Mouse (Mus musculus) gastrocnemius, postnatal 25 days (tissue): ENCODE measurements around the gene Gm5741. TPM values are rescaled to one million over a fixed set of nuclear protein-coding genes. Genes with fewer than 3 reads are reported as not detected.

ENCODE experiments used
- DNase-seq: peaks from one replicate; pipeline ENCODE4 v3.0.0; 2022
- microRNA-seq, 2 experiments: library from miRNA; unstranded; fragments of <30 nt; microRNA quantifications; one replicate each; pipeline ENCODE4 v1.2.0; 2021; ENCODE audit warnings: borderline replicate concordance in 2 of 2
- total RNA-seq, 2 experiments: library from RNA; stranded (reverse); gene quantifications; 1 replicate in 1 of 2; 2 replicates in 1 of 2; pipeline ENCODE4 v1.2.3; 2021

Gm5741 gene
- total RNA-seq, 2 experiments from 2014 or later, result not detected

DNA sequence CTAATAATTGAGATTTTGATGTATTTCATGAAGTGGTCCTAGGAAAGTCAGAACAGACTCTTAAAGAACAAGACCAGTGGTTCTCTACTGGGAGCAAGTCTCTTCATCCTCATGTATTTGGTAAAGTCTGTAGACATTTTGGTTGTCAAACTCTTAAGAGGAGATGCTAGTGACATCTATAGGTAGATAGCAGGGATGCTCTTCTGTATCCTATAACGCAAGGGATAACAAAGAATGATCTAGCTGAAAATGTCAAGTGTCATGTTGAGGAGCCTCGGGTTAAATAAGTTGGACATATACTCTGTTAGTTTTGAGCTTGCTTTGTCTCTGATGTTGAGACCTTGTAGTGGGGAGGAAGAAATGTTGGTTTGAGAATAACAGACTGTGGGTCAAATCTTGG, 39.9 kb downstream of the Gm5741 start:
- no peak for DNase-seq

DNA sequence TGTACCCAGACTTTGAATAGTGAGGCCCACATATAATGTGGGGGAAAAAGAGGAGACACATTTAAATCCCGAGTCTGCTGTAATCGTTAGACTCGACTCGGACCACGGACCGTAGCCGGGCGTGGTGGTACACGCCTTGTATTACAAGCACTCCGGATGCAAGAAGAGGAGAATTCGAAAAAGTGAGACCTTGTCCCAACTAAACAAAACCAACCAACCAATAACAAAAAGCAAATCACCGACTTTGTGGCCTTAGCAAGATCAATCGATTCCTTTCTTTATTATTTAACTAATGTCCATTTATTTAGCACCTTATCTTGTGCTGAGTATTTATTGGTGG, 40.3 kb downstream of the Gm5741 start:
- no peak for DNase-seq

DNA sequence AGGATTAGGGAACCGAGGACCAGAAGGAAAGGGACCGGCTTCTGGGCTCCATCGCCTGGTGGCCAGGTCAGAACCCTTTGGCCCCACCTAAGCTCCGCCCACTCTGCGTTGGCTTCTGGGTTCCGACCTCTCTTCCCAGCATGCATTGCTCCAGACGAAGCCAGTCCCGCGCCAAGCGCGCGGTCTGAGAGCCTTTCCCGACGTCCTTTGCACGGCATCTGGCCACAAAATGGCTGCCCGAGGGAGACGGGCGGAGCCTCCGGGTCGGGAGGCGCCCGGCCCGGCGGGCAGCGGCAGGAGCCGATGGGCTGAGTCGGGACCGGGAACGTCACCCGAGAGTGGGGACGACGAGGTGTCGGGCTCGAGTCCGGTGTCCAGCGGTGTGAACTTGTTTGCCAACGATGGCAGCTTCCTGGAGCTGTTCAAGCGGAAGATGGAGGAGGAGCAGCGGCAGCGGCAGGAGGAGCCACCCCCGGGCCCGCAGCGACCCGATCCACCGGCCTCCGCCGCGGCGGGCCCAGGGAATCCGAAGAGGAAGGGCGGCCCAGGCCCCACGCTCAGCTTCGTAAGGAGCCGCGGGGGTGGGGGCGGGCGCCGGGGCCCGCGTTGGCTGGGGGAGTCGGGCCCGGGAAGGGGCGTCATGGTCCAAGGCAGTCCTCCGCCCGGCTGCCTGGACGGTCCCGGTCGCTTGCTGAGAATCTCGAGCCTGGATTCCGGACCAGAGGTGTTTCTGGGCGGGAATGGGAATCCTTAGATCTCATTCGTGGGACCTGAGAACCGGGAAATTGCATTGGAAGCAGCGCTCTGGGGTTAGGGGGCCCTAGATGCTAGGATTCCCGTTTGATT, 40.9 kb downstream of the Gm5741 start, which contains the start of gene Trir:
Gene Trir, plus strand, starts transcription at position 154 of the 846 bp plus-strand sequence.
- DNase-seq, result peak; percentile 96

DNA sequence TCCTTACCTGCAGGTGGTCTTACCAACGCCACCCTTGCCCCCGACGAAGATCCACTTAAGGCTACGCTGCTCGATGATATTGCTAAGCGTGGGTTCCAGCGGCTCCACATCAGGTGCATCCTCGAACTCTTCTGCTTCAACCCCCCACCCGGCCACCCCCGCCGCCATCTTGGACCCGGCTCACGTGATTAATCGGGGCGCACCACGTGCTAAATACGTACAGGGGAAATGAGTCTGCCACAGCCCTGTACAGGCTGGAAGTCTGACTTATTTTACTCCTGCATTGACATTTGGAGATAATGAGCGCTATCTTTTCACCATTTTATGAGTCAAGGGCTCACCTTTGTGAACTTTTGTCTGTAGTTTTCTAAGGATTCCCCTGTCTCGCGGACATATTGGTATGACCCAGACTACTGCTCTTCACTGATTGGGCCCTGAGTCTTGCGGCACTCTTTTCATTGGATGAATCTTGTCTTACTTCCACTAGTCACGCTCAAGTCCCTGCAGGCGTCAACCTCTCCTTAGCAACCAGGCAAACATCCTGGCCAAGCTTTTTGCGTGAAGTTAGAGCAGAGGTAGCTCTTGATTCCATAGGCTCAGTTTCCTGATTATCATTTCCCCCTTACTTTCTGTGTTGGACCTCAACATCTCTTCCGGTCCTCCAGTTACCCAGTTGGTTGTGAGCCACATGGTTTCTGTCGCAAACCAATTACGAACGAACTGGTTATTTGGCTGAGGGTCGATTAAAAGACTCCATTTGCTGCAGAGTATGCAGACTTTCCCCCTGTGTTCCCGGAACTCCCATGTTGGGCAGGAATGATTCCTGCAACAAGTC, 42.5 kb downstream of the Gm5741 start, which contains the start of gene Asna1:
Gene Asna1, minus strand, starts transcription at position 184 of the 835 bp plus-strand sequence.
- DNase-seq, result peak; percentile 79

DNA sequence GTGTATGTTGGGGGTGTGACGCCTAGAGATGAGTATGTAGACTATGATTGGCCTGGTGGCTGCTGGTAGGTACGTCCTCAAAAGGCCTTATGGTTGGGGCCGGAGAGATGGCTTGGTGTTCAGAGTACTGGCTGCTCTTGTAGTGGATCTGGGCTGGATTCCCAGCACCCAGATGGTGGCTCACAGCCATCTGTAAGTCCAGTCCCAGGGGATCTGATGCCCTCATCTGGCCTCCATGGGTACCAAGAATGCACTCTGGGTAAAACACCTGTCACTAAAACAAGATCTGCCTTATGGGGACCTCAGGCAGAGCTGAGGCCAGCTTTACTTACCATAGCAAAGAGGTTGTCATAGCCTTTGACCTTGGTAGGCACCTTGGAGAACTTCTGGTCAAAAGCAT, 43.9 kb downstream of the Gm5741 start:
- DNase-seq, result no peak

DNA sequence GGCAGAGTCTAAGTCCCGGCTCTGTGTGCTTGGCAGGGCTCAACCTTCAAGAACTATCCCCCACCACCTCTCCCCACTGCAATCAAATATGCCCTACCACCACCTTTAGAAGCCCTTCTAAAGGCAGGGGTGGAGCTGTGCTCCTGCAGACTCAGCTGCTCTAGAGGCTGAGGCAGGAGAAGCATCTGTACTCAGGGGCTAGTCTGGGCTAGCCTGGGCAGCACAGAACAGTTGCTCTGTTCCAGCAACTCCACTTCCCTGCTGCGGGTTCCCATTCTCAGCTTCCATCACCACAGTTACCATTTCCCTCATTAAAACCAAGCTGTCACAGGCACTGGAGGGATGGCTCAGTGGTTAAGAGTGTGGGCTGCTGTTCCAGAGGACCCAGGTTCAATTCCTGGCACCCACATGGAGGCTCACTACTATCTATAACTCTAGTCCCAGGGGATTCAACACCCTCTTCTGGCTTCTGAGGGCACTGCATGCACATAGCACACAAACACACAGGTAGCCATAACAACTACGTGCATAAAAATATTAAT, 46.2 kb downstream of the Gm5741 start:
- DNase-seq, result no peak

Small RNA genes lying within 50 kb of the gene (microRNA-seq; reads per million reads assigned to microRNA genes)
- gene Gm23388 (0 to 1.5 reads per million in 2 experiments), gene Mir7070 (0 reads per million in 2 experiments)

Other genes starting within 250 kb of the Gm5741 start
- 1 to 10 TPM; 9.5 to 9.6 TPM for gene Dand5, start 245.2 kb downstream of the Gm5741 start, total RNA-seq
- gene Gadd45gip1, start 236.5 kb downstream of the Gm5741 start, total RNA-seq, result 10 to 100 TPM; 20.5 to 22.6 TPM
- 100 to 1,000 TPM; 134 TPM for gene Rad23a, start 227.3 kb downstream of the Gm5741 start, total RNA-seq
- gene Calr, start 221.0 kb downstream of the Gm5741 start, total RNA-seq, result 100 to 1,000 TPM; 178 to 214 TPM
- 10 to 100 TPM; 21.2 to 24.2 TPM for gene Farsa, start 211.0 kb downstream of the Gm5741 start, total RNA-seq
- 1 to 10 TPM in 1 of 2 experiments, under 1 TPM in 1; 0.95 to 1.2 TPM for gene Syce2, start 195.9 kb downstream of the Gm5741 start, total RNA-seq
- 10 to 100 TPM; 34.7 to 34.8 TPM for gene Gcdh, start 174.1 kb downstream of the Gm5741 start, total RNA-seq
- not detected for gene Klf1, start 166.1 kb downstream of the Gm5741 start, total RNA-seq
- 1 to 10 TPM; 4.5 to 5.7 TPM for gene Dnase2a, start 159.4 kb downstream of the Gm5741 start, total RNA-seq
- not detected for gene Mast1, start 130.6 kb downstream of the Gm5741 start, total RNA-seq
- not detected for gene Rtbdn, start 121.0 kb downstream of the Gm5741 start, total RNA-seq
- not detected for gene Gm49661, start 98.5 kb downstream of the Gm5741 start, total RNA-seq
- gene Prdx2, start 98.4 kb downstream of the Gm5741 start, total RNA-seq, result 100 to 1,000 TPM; 192 to 200 TPM
- gene Rnaseh2a, start 98.2 kb downstream of the Gm5741 start, total RNA-seq, result 10 to 100 TPM; 22.2 to 24.7 TPM
- 1 to 10 TPM; 5.1 to 6.9 TPM for gene Junb, start 89.3 kb downstream of the Gm5741 start, total RNA-seq
- 1 to 10 TPM; 1.1 to 1.3 TPM for gene Hook2, start 77.4 kb downstream of the Gm5741 start, total RNA-seq
- not detected for gene Best2, start 53.5 kb downstream of the Gm5741 start, total RNA-seq
- 10 to 100 TPM; 45.6 to 48.2 TPM for gene Asna1, start 42.7 kb downstream of the Gm5741 start, total RNA-seq
- 10 to 100 TPM; 66.5 to 69.4 TPM for gene Trir, start 41.2 kb downstream of the Gm5741 start, total RNA-seq
- 10 to 100 TPM; 23.5 to 27.9 TPM for gene Tnpo2, start 31.1 kb downstream of the Gm5741 start, total RNA-seq
- 1 to 10 TPM; 1.8 to 2.2 TPM for gene Fbxw9, start 7.9 kb downstream of the Gm5741 start, total RNA-seq
- gene Dhps, start 3.8 kb upstream of the Gm5741 start, total RNA-seq, result 10 to 100 TPM; 18.6 to 20.3 TPM
- gene Wdr83os, start 12.8 kb upstream of the Gm5741 start, total RNA-seq, result 10 to 100 TPM; 39.8 to 43.1 TPM
- gene Wdr83, start 13.3 kb upstream of the Gm5741 start, total RNA-seq, result 10 to 100 TPM; 14.9 to 21.8 TPM
- gene Man2b1, start 15.3 kb upstream of the Gm5741 start, total RNA-seq, result 10 to 100 TPM in 1 of 2 experiments, 1 to 10 TPM in 1; 7.3 to 12.6 TPM
- gene Zfp791, start 55.1 kb upstream of the Gm5741 start, total RNA-seq, result 1 to 10 TPM in 1 of 2 experiments, under 1 TPM in 1; 1.00 to 1.4 TPM
- gene Cks1brt, start 83.9 kb upstream of the Gm5741 start, total RNA-seq, result not detected
- gene Olfr371, start 158.0 kb upstream of the Gm5741 start, total RNA-seq, result not detected
- 1 to 10 TPM; 4.7 to 4.9 TPM for gene Orc6, start 231.7 kb upstream of the Gm5741 start, total RNA-seq
- 10 to 100 TPM; 47.0 to 48.0 TPM for gene Vps35, start 231.8 kb upstream of the Gm5741 start, total RNA-seq